Mouse (Mus musculus) ES-Bruce4 (cell line): ENCODE measurements around the gene Fam3a. TPM values are rescaled to one million over a fixed set of nuclear protein-coding genes. Genes with fewer than 3 reads are reported as not detected.

Experiments used
- H3K27ac ChIP-seq: 2 replicates; pipeline ENCODE4 v1.5.1; 2012; ENCODE audit warnings: low read length, inconsistent platforms; ENCODE audit not compliant: insufficient read depth
- H3K27me3 ChIP-seq: 2 replicates; pipeline ENCODE4 v1.6.1; 2012; ENCODE audit warnings: mild to moderate bottlenecking, low read length, inconsistent platforms; ENCODE audit not compliant: control insufficient read depth, poor library complexity, insufficient read depth, severe bottlenecking
- H3K36me3 ChIP-seq: 2 replicates; pipeline ENCODE4 v1.6.1; 2012; ENCODE audit warnings: inconsistent platforms, mild to moderate bottlenecking, low read length, moderate library complexity; ENCODE audit not compliant: control insufficient read depth, poor library complexity, insufficient read depth, severe bottlenecking
- H3K4me1 ChIP-seq: one replicate; pipeline ENCODE4 v1.8.1; 2011; ENCODE audit warnings: low read length; ENCODE audit not compliant: control insufficient read depth, insufficient read depth
- H3K4me3 ChIP-seq: 2 replicates; pipeline ENCODE4 v1.5.1; 2011; ENCODE audit warnings: low read depth, mild to moderate bottlenecking, low read length
- H3K9ac ChIP-seq: 2 replicates; pipeline ENCODE4 v1.6.1; 2012; ENCODE audit warnings: low read depth, mild to moderate bottlenecking, inconsistent platforms; ENCODE audit not compliant: poor library complexity, severe bottlenecking
- H3K9me3 ChIP-seq: replicated peaks from 2 replicates; pipeline ENCODE4 v1.6.1; 2012; ENCODE audit warnings: mild to moderate bottlenecking, low read length, inconsistent platforms; ENCODE audit not compliant: control insufficient read depth, poor library complexity, insufficient read depth, severe bottlenecking
- CTCF ChIP-seq: IDR thresholded peaks from one replicate; pipeline ENCODE4 v1.8.1; 2011; ENCODE audit warnings: low read depth, low read length
- EP300 ChIP-seq: IDR thresholded peaks from 2 replicates; pipeline ENCODE4 v1.6.1; 2011; ENCODE audit warnings: low read depth, low read length; ENCODE audit not compliant: insufficient read depth
- POLR2A ChIP-seq: IDR thresholded peaks from one replicate; pipeline ENCODE4 v1.8.1; 2011; ENCODE audit warnings: low read length; ENCODE audit not compliant: insufficient read depth
- polyA plus RNA-seq: library from polyadenylated mRNA; stranded (reverse); fragments of >200 nt; gene quantifications from 2 replicates; pipeline ENCODE4 v1.2.4, GENCODE M21; 2011; ENCODE audit warnings: low read depth; ENCODE audit not compliant: missing spikeins, insufficient read depth, insufficient read length

The Fam3a gene
- polyA plus RNA-seq, 1 experiment: 10.8 TPM

- no peaks in the 10 kb centered on the region for H3K36me3 ChIP-seq
- no peaks in the 10 kb centered on the region for H3K4me1 ChIP-seq
- H3K9me3 ChIP-seq: no peaks in the 10 kb centered on the region
- no peak overlapping the region for H3K27ac ChIP-seq
- no peak for TF ChIP-seq POLR2A
- TF ChIP-seq CTCF: no peak
- TF ChIP-seq EP300: no peak
- H3K4me3 ChIP-seq: no peak overlapping the region
- H3K9ac ChIP-seq: no peak overlapping the region
- no peaks in the 10 kb centered on the region for H3K27me3 ChIP-seq
Observed at GRCm38 (mm10) chrX:74426256-74426655, 33.2 kb upstream of the Fam3a start.

DNA sequence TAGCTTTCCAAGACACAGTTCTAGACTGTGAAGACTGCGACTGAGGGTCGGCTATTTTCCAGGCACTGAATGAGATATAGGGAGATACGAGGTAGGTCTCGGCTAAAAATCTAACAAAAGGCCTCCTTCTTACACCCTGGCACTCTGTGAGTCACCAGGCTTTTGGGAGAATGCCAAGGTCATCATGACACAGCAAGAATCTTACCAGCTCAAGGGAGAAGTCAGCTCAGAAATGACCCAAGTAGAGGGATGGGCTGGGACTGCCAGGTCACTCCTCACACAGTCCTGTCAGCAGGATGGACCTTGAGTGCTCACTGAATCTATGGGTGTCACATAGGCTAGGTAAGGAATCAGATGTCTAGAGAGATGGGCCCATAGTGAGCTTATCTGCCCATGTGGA, 32.1 kb upstream of the Fam3a start:
- Histone ChIP-seq H3K4me1 (no peaks in the 10 kb centered on the region), H3K36me3 (no peaks in the 10 kb centered on the region), H3K27ac (no peak overlapping the region; the same call in 1 of the 2 replicates), H3K4me3 (no peak overlapping the region), H3K9me3 (no peaks in the 10 kb centered on the region), H3K27me3 (no peaks in the 10 kb centered on the region), H3K9ac (no peak overlapping the region)
- TF ChIP-seq CTCF (no peak), POLR2A (no peak), EP300 (no peak)

- Histone ChIP-seq H3K27me3 (no peaks in the 10 kb centered on the region), H3K4me1 (no peaks in the 10 kb centered on the region), H3K27ac (no peak overlapping the region), H3K4me3 (no peak overlapping the region), H3K36me3 (no peaks in the 10 kb centered on the region), H3K9me3 (no peaks in the 10 kb centered on the region), H3K9ac (no peak overlapping the region)
- TF ChIP-seq POLR2A (no peak), EP300 (no peak)
Observed at GRCm38 (mm10) chrX:74424443-74424842, 31.4 kb upstream of the Fam3a start.

- no peaks in the 10 kb centered on the region for H3K27me3 ChIP-seq
- H3K9ac ChIP-seq: no peak overlapping the region
- no peaks in the 10 kb centered on the region for H3K36me3 ChIP-seq
- TF ChIP-seq CTCF: peak; percentile 29
- TF ChIP-seq POLR2A: no peak
- H3K27ac ChIP-seq: no peak overlapping the region
- no peak overlapping the region for H3K4me3 ChIP-seq
- H3K9me3 ChIP-seq: no peaks in the 10 kb centered on the region
- H3K4me1 ChIP-seq: no peaks in the 10 kb centered on the region
Observed at GRCm38 (mm10) chrX:74413377-74413776, 20.3 kb upstream of the Fam3a start.

DNA sequence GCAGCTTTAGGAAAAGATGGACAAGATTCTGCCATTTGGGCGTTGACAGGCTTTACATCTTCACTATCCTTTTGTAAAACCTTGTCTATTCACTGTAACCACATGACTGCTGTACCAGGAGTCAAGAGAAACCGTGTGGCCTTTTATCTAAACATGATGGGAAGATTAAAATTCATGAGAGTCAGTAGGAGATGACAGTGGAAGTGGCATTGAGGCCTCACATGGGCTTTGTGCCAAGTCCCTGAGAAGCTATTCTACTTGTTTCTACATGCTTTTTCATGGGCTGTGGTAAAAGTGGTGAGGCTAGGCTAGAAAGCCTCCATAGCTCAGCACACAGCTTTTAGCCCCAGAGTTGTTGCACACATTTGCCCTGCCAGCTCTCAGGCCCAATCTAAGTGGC, 15.3 kb upstream of the Fam3a start:
- H3K4me1 ChIP-seq: no peaks in the 10 kb centered on the region
- no peak for TF ChIP-seq POLR2A
- H3K27me3 ChIP-seq: no peaks in the 10 kb centered on the region
- no peak overlapping the region for H3K9ac ChIP-seq
- no peak overlapping the region for H3K27ac ChIP-seq
- no peaks in the 10 kb centered on the region for H3K9me3 ChIP-seq
- H3K4me3 ChIP-seq: no peak overlapping the region
- H3K36me3 ChIP-seq: no peaks in the 10 kb centered on the region

- Histone ChIP-seq H3K4me1 (no peaks in the 10 kb centered on the region), H3K4me3 (no peak overlapping the region), H3K27ac (no peak overlapping the region), H3K36me3 (no peaks in the 10 kb centered on the region), H3K9ac (no peak overlapping the region), H3K9me3 (no peaks in the 10 kb centered on the region), H3K27me3 (no peaks in the 10 kb centered on the region)
- TF ChIP-seq EP300: no peak
- TF ChIP-seq POLR2A: no peak
- TF ChIP-seq CTCF: no peak
Observed at GRCm38 (mm10) chrX:74400136-74400535, 7.1 kb upstream of the Fam3a start.
